Mouse (Mus musculus) brain, embryonic 14.5 days (tissue): ENCODE measurements at regions not wholly inside any gene's neighbourhood (a gene's known extent, or its start where the extent isn't known, plus 50 kb on each side); places are given as distances from the start of the nearest gene placed in this dataset.

Source experiments
- DNase-seq: peaks from one replicate; pipeline ENCODE4 v3.0.0-alpha.2; 2011; ENCODE audit warnings: low read depth
- CTCF ChIP-seq: fragments of 200-500 bp; IDR thresholded peaks from 2 replicates; pipeline ENCODE4 v1.5.1; 2012; ENCODE audit warnings: inconsistent platforms, mild to moderate bottlenecking, moderate library complexity, borderline replicate concordance; ENCODE audit not compliant: insufficient read depth, insufficient read length; ENCODE audit errors: extremely low read depth
- POLR2A ChIP-seq: fragments of 200-500 bp; IDR thresholded peaks from 2 replicates; pipeline ENCODE4 v1.6.1; 2012; ENCODE audit warnings: mild to moderate bottlenecking, inconsistent platforms, borderline replicate concordance; ENCODE audit not compliant: poor library complexity, insufficient read depth, insufficient read length, severe bottlenecking; ENCODE audit errors: extremely low read depth

DNA sequence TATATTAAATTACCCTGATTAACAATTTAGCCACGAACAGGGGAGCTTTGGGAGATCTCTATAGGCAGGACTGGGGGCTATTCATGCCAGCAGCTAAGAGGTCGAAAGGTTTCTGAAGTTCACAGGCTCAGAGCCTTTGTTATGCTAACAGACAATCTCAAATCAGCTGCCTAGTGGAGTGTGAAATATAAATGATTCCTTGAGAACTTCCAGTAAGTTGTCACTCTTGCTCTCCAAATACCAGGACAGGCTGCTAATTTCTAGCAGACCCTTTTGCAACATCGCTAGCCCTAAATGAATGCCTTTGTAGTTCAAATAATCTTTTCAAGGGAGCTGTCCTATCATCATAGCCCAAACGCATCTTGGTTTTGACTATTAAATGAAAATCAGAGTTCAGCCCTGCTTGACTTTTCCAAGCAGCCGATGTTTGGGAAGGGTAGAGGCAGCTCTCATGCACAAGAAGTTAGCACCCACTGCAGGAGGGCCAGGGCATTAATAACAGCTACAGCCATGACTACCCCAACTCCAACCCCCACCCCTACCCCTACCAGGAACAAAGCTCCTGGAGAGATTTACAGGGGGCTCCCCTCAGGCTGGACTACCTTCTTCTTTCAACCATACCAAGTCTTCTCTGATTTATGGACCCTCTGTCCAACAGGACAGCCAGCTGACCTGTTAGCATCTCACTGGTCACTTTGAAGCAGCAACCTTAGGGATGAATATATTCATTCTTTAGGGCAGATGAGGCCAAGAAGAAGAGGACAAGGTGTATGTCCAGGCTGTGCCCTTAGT, 162.2 kb upstream of the Tmem161b start:
- DNase-seq: peak; percentile 97
- TF ChIP-seq CTCF (peak; percentile 10; the same call in 1 of the 2 replicates), POLR2A (no peak)

DNA sequence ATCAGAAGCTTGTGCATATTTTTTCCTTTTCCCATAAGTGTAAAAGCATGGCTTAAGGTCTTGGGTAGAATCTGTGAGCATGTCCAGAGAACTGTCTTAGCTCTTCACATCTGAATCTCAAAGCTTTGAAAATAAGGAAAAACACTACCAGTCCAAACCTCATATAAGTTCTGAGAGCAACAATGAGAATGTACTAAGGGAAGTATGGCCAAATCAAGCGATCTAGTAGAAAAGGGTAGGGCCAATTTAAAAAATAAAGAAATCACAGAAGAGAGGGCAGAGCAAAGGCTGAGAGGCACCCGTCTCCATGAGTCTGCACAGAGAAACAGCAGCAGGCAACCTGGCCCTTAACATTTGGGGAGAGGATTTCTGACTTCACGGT, 161.7 kb upstream of the Tmem161b start:
- peak; percentile 57 for DNase-seq
- TF ChIP-seq CTCF (no peak), POLR2A (no peak)

DNA sequence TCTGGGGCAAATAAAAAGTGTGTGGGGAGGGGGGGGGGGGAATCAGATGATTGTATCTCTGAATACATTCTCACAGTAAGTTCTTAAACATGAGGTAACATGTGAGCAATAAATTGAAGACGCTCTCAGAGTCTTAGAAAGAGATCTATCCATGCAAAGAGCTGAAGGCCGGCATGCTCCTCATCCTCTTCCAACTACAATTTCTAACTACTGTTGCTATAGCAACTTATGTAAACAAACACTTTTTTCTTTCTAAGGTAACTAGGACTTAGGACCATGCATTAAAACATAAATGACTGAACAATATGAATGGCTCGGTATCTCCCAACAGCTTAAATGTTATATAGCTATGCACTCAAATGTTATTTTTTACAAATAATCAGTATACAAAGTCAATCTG, 161.2 kb upstream of the Tmem161b start:
- peak; percentile 59 for DNase-seq
- TF ChIP-seq CTCF: no peak

DNA sequence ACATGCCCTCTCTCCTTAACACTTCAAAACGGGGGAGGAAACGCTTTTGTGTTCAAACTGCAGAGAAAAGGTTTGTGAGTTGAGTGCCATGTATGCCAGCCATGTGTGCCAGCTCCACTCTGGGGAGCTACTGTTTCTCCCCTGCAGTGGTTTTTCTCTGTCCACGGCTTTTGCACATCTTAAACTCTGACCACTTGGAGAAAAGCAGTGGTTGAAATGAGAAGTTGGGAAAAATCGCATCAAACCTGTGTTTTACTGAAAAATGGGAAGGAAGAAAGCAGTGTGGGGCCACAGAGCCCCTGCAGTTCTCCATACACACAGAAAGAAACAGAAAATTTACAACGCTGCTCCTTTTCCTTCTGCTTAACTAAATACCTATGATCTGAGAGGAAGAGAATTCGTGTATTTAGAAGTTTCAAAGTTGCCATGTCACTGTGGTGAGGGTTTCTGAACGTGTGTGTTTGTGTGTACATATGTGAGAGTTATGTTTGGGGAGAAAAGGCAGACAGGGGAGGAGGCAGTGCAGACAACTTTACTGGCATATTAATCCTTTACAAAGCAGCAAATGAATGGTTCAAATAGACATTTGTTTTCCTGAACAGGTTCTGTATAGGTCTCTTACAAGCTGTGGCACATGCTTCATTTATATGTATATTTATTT, 160.1 kb upstream of the Tmem161b start:
- TF ChIP-seq CTCF: no peak
- TF ChIP-seq POLR2A: no peak
- peak; percentile 90 for DNase-seq

DNA sequence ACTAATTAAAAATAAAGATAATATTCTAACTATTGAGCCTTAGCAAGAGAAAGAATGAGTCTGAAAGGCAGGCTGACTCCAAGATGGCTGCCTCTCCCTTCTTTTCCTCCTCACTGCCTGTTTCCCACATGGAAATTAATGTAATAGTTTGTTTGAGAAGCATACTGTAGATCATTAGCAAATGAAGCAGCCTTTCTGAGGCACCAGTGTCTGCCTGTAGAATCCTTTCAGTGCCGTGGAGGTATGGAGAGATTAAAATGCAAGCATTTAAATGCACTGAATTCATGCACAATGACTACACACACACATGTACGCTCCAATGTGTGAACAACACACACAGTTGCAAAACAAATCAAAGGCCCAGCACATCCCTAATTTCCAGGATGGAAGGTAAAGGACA, 159.5 kb upstream of the Tmem161b start:
- TF ChIP-seq CTCF (no peak), POLR2A (no peak)
- peak; percentile 90 for DNase-seq

DNA sequence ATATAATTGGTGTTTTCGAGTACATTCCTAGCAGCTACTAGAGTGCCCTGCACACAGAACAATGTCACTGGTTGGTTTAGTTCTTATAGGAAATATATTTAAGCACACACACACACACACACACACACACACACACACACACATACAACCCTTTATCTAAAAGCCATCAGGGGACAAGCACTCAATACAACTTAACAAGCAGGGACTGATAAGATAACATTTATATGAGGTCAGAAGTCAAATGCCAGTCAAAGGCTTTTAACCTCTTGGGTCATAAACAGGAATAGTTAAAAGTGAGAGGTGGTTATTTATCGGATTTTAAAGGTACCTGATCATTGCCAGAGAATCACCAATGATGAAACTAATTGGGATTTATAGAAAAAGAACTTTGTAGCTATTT, 158.7 kb upstream of the Tmem161b start:
- TF ChIP-seq CTCF: no peak
- TF ChIP-seq POLR2A: no peak
- peak; percentile 71 for DNase-seq

DNA sequence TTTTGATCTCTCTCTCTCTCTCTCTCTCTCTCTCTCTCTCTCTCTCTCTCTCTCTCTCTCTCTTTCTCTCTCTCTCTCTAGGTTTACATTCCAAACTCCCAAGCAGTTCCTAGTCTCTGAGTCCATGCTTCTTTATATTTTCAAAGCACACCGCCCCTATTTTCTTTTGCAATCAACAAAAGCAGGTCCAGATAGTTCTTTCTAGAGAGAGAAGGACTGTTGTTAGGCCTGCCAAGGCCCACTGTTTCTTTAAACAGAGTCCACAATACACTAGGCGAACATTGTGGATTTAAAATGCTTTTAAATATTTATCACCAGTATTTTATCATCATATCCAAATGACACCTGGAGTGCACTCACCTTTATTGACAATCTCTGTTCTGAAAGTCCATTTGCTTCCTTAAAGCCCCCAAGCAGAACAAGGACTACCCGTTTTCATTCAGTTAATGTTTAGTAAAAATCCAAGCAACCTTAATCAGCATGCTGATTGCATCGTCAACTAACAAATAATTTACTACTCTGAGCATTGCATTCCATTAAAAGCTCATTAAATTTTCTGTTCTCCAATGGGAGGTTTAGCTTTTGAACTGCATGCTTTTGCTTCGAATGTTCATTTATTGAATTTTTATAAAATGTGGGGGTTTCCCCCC, 157.7 kb upstream of the Tmem161b start:
- peak; percentile 86 for DNase-seq
- TF ChIP-seq POLR2A (no peak), CTCF (no peak)

DNA sequence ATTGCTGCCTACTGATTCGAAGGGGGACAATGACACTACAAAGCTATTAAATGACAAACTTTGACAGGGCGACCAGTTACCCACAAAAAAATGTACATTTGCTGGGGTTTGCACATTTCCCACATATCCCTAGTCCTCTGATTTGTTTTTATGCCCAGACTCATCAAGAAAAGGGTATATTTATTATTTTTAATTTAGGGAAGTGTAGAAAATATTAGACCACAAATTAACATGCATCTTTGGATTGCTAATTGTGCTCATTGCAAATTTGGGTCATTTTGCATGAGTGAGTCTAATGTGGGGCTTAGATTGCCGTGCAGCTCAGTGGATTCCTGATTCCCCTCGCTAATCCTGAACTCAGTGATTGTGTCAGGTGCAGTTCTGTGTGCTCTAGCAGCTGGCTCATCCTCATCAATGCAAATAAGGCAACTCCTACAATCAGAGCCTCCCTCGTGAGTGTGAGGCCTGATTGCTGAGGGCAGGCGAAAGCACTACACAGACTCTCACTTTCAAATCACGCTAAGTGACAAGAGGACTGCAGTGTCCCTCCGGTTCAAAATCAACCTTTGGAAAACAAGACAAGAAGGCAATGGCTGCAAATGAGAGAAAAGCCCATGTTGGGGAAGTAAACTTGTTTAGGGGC, 156.7 kb upstream of the Tmem161b start:
- TF ChIP-seq CTCF (no peak), POLR2A (no peak)
- DNase-seq: peak; percentile 94

DNA sequence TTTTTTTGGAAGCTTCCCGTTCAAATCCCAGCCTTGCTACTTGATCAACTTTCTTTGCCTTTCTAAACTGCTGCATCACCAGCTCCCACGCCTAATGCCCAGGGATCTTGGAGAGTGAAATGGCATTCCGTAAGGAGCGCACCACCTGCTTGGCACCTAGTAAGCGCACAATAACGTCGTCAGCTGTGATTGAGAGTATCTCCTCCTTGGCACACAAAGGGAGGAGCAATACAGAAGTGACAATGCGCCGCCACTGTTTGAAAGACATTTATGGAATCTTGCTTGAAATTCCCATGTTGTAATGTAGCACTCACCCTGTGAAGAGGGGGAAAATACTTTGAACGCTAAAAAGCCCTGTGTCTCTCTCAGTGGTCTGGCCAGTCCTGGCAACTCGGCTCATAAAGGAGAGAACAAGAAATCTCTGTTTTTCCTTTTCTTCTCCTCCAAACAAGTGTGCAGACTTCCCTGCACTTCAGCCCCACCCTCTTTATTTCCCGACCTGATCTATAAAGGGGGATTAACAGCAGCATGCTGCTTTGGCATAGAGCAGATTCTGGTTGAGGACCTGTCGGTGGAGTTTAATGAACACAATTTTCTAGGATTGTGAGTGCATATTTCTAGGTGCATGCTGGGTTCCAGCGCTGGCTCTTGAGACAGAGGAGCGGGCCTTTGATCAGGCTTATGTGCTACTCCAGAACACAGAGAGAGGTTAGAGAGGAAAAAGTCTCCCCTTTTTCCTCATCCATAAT, 155.7 kb upstream of the Tmem161b start:
- no peak for TF ChIP-seq CTCF
- TF ChIP-seq POLR2A: no peak
- DNase-seq: peak; percentile 89

DNA sequence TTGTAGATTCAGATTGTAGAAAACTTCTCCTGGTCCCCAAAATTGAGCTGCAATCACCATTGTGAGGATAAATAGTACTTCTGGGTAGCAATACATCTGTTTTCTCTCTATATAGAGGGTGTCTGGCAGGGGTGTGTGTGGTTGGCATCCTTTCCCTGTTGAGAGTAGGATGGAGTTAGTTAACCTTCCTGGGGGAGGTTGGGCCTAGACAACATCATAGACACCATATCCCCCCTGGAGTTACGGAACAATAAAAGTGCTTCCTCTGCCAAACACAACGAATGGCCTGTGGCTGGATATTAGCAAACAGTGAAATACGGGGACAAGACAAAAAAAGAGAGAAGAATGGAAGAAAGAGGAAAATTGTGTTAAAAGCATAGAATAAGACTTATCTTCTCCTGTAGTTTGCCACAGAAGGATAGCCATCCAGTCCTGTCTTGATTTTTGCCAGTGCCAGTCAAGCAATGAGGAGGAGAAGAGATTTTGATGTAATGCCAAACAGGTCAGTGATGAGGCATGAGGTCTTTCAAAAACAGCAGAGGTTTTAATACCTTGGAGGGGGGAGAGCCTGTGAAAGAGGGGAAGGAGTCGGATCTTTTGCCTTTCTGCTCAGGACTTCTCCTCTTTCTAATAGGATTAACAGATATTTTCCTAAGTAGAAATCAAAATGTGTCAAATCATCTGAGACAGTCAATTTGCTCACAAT, 155.0 kb upstream of the Tmem161b start:
- peak; percentile 83 for DNase-seq
- TF ChIP-seq POLR2A (no peak), CTCF (no peak)
